Mouse (Mus musculus): Measurements from ENCODE around the gene Sik2. TPM values are rescaled to one million over a fixed set of nuclear protein-coding genes. Genes with fewer than 3 reads are reported as not detected.

Sik2 gene
- total RNA-seq, 2 experiments from 2014 or later: 25.6 to 37.5 TPM

DNA sequence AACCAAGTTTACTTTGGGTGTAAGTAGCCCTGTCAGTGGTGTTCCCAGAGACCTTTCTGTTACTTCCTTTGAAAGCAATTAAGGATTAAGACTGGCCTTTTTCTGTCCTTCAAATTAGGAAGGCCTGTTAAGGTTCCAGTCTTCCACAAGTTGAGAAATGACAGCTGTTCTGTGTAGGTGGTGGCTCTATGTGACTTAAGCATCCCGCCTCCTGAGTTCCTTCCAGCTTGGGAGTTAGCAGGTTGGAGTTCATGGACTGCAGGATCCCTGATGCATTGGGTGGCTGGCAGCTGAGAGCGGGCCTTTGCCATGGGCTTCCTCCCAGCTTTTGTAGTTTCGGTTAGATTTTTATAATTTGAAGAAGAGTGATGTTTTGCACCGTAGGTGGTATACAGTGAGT lies 133.4 kb downstream of the Sik2 start:
- DNase-seq: no peak
- intact Hi-C loops (cut with DNase I): no loop called here

DNA sequence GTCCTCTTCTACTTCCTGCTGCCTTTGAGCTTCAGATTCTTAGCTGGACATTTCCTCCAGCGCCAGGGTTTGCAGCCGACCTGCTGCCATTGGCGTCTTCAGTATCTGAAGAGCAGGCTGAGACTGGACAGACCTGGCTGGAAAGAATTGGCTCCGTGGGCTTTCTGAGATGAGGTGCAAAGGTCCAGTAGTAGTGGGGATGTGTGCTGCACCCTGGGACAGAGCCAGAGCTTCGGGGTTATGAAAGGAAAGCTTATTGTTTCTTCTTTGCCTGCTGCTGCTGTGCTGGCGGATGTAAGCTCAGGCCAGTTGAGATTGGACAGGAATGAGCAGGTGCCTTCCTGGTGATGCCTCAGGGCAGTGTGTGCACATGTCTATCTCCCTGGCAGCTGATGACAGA lies 134.8 kb downstream of the Sik2 start:
- DNase-seq: no peak
- intact Hi-C loops (cut with DNase I): no loop called here

DNA sequence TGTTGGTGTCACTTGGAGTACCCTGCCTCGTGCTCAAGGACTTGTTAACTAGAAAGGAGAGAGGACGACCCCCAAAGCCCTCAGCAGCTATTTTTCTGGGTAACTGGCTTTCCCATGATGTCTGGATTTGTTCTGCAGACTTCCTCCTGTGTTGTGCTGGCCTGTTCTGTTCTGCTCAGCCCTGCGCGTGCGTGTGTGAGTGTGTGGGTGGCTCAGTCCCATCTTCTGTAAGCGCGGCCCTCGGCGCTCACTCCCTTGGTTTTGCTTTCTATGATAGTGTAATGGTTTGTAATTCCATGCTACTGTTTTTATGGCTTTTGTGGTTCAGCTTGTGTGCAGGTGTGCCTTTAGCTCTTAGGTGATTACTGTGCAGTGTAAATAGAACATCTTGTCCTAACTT lies 135.7 kb downstream of the Sik2 start:
- DNase-seq: no peak
- intact Hi-C loops (cut with DNase I): no loop called here

DNA sequence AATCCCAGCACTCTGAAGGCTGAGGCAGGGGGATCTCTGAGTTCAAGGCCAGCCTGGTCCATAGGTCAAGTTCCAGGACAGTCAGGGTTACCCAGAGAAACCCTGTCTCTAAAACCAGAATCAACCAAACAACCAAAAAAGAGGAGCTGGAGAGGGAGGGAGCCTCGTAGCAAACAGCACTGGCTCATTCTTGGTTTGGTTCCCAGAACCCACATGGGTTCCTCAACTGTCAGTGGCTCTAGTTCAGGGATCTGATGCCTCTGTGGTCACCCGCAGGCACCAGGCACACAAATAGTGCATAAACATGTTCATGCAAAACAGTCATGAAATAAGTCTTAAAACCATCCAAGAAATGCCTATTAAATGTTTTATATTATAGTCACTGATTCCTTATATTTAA lies 140.7 kb downstream of the Sik2 start:
- DNase-seq: no peak
- intact Hi-C loops (cut with DNase I): no loop called here

DNA sequence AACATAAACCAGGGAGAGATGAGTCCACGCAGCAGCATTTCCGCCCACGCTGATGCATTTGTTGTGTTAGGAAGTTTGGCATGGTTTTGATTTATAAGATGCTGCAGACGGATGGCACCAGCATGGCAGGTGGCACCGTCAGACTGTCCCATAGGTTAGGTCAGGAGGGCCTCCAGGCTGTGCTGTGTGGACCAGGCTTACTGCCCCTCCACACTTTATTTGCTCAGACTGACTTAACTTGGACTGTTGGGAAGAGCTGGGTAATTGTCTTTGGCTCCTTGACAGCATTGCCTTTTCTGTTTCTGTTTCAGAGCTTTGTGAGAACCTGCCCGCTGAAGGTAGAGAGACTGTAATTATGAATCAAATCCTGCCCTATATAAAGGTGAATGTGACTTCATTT lies 141.9 kb downstream of the Sik2 start:
- intact Hi-C loops (cut with DNase I): no loop called here

DNA sequence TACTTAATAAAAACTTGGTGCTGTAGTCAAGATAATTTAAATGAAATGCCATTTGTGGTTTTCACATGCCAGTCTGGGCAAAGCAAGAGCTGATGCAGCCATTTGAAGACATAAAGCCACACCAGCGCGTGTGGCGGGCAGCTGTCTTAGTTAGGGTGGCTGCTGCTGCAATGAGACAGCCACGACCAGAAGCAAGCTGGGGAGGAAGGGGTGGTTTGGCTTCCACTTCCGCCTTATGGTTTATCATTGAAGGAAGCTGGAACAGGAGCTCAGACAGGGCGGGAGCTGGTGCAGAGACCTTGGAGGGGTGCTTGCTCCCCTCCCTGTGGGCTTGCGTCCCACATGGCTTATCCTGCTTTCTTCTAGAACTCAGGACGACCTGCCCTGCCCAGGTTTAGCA lies 143.1 kb downstream of the Sik2 start:
- intact Hi-C loops (cut with DNase I): no loop called here
- no peak for DNase-seq

More for the DNA sequence above, 141.9 kb downstream of the Sik2 start:
- no peak for DNase-seq

DNA sequence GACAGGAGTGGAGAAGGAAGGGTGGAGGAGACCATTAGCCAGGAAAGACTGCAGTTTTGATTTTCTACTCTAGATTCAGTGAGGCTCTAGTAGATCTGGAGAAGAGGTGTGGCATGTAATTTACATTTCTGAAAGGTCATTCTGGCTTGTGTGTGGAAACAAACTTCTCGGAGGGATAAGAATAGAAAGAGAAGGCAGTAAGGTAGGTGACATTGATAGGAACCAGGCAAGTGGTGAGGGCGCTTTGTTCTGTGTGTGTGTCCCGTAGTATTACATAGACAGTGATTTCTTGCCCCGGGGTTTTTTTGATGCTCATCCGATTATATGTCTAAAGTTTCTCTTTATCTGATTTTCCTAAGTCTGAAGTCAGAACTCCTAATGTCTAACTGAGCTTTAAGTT lies 144.0 kb downstream of the Sik2 start:
- DNase-seq: no peak
- intact Hi-C loops (cut with DNase I): no loop called here

DNA sequence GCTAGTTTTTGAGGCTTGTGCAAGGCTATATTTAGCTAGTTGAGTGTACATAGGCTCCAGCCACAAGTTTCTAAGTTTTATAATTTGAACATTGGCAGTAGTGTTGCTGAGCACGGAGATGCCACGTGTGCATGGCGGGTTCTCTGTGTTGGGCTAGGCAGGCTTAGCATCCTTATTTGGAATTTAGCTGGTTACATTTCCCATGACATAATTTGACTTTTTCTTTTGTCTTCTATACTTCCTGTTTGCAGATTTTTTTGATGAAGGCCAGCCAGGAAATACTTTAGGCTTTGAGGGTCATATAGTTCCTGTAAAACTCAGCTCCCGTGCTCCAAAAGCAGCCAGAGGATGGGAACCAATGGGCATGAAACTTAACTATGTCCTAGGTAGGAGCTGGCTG lies 145.0 kb downstream of the Sik2 start:
- no peak for DNase-seq
- intact Hi-C loops (cut with DNase I): no loop called here

DNA sequence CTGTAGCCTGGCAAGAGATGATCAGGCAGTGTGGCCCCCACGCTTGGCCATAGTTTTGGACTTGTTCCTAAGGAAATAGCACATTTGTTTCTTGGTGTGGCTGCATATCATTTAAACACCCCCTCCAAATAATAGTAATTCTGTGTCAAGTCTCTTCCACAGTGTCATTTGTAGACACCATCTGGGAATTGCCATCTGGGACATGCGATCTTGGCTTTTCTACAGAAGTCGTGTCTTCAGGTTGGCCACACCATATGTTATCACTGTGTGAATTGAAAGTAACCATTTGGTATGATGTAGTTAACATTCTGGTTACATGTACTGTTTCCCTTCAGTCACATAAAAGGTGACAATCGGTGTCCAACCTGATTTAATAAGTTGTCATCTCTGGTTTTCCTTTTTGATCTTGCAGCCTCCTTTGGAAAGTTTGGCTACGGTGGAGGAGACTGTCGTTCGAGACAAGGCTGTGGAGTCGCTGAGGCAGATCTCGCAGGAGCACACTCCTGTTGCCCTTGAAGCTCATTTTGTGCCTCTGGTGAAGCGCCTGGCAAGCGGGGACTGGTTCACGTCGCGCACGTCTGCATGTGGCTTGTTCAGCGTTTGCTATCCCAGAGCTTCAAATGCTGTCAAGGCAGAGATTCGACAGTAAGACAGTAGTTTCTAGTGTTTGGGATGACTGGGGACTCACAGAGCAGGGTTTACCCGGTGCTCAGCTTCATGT lies 147.6 kb downstream of the Sik2 start:
- no peak for DNase-seq
- intact Hi-C loops (cut with DNase I): no loop called here

DNA sequence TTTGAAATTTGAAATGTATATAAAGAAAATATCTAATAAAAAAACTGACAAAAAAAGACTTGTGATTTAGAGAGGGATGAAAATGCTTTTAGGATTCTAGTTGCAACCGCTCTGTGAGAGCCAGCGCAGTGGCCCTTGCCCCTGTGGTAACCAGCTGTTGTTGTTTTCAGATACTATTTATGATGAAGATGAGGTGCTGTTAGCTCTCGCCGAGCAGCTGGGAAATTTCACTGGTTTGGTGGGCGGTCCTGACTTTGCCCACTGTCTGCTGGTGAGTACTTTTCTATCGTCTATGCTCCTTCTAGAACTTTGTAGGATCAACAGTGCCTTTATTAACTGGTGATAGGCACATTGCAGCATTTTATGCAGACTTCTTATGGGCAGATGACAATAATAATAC lies 150.2 kb downstream of the Sik2 start:
- intact Hi-C loops (cut with DNase I): no loop called here

DNA sequence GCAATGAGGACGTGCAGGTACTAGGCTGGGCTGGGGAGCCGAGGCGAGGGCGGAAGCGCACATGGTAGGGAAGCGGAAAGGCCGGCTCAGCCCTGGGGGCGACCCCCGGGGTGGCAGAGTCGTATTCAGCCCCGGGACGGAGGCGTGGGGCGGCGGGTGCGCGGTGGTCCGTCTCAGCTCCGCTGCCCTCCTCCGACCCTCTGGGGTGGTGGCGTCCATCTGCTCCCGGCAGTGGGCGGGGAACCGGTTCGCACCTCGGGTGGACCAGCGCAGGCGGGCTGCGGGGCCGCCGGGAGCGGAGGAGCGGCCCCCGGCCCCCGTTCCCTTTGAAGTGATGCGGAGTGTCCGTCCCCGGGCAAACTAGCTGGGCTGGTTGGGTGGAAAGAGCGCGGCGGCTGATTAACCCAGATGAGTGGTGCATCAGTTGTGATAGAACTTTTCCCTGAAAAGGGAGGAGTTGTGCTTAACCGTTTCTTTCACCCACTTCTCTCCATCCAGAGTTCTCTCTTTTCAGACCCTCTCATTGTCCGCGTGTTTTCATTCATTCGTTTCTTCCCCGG lies 151.7 kb downstream of the Sik2 start:
- no peak for DNase-seq
- intact Hi-C loops (cut with DNase I): no loop called here

More for the DNA sequence above, 150.2 kb downstream of the Sik2 start:
- DNase-seq: no peak

DNA sequence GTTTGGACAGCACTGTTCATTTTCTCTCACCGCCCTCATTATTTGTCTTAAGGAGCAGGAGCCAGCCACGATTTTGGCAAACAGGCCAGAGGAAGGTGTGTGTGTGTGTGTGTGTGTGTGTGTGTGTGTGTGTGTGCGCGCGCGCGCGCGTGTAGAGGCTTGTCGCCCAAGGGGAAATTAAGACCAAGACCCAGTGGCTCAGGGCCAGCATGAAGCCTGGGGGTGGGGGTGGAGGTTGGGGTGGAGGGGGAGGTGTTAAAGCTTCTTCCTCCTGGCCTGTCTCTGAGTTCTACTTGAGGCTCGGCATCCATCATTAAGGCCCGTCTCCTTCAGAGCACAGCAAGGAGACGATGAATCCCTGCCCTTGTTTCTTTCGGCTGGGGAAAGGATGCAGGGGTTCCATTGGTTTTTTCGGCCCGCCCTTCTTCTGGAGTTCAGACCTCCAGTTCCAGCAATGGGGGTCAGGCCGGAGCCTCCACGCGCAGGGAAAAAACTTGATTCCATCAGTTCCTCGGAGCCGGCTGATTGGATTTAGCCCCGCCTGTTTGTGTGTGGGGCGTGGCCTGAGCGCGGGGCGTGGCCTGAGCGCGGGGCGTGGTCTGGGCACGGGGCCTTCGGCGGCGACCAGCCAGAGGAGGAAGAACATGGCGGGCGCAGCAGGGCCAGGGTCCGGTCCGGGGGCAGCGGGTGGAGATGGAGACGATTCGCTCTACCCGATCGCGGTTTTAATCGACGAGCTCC lies 152.4 kb downstream of the Sik2 start:
- peak; percentile 96 to 97 for DNase-seq
- intact Hi-C loops (cut with DNase I): no loop called here

DNA sequence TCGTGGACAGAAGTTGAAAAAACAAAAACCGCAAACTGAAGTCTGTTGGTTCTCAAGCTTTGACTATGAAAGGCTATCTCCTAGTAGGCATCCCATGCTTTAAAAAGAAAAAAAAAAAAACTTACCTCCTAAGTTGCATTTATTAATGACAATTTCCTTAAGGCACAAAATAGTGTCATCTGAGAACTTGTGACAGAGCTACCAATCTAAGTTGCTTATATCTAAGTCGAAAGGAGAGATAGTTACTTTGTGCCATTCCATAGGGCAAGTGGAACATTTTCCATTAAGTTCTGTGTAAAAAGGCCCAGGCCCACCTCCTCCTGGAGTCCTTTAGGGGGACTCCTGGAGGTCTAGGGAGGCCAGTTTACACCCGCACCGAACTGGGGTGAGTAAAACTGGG lies 153.1 kb downstream of the Sik2 start:
- intact Hi-C loops (cut with DNase I): no loop called here
- no peak for DNase-seq

DNA sequence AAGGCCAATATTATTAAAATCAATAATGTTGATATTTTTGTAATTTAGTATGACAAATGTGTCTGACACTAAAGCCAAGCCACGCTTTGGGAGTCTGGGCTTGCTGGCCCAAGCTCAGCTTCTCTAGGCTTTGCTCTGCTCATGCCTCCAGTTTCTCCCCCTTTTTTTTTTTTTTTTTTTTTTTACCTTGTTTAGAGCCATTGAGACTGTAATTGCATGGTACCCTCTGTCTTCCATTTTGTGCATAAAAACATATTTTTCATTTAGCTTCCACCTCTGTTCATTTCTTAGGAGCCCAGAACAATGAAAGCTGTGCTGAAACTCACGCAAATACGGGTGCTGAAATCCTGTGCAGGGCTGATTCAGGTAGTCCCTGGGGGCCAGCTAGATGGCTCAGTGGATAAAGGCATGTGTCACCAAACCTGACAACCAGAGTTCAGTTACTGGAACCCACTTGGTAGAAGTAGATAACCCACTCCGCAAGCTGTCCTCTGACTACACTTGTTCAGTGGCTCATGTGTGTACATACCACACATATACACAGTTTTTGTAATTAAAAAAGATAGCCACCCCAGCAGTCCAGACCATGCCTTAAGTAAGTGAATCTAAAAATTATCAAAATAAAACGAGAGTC lies 153.6 kb downstream of the Sik2 start:
- no peak for DNase-seq
- intact Hi-C loops (cut with DNase I): no loop called here

DNA sequence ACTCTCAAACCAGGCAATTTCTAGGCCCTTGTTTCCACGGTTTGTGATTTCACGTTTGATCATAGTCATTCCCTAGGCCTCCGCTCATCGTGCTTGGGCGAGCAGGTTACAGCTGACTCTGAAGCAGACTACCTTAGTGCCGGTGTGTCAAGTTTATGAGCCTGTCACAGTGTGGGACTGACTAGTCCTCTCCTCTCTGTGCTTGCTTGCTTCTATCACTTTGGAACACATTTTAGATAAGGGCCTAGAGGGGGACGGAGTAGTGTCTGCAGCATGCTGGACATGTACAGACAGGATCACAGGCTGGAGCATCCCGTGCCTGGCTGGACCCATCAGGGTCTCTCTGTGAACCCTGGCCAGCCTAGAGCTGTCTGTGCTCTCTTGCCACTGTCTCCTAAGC lies 154.5 kb downstream of the Sik2 start:
- intact Hi-C loops (cut with DNase I): no loop called here
- no peak for DNase-seq

DNA sequence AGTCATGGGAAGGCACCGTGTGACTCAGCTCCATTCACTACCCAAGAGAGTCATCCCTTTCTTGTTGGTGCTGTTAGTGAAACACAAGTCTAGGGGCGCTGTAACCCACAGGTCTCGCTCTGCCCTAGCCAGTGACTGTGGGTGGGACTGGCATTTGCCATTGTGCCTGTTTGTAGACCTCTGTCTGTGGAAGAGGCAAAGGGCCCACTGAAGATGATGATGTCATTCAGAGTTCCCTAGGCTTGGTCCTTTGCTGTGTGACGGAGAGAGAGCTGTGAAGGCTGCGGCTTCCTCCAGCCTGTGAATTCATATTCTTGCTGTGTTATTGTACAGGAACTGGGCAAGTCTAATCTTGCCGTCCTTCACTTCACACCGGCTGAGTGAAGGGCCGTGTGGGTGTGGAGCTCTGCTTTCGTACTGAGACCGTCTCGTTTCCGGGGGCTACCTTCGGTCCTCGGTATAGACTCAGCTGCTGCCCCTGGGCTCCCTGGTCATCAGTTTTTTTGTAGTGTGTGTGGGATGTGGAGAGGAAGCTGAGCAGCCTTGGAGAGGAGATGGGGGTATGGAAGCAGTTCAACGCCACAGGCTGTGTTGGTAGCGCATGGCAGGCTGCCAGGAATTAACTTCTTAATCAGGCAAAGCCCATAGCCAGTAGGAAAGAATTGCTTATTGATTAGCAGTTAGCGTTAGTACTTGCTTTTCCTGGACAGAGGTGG lies 156.1 kb downstream of the Sik2 start:
- DNase-seq: peak in 1 of 2 experiments; percentile 27
- intact Hi-C loops (cut with DNase I): no loop called here

DNA sequence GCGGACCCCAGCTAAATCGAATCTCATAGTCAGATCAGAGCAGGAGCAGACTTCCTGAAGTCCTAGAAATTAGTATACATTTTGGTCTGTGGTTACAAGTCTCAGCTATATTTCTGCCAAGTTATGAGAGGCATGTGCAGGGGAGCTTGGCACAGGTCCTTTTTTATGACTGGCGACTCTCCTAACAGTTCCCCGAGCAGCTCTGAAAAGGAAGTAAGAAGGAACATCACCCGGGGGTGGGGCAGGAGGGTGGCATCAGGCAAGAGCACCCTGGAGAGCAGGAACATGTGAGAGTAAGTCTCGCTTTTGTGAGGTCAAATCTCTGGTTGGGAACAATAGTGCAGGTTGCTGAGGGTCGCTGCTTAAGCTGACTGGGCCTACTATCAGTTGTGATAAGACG lies 158.2 kb downstream of the Sik2 start:
- DNase-seq: peak in 1 of 2 experiments; percentile 38
- intact Hi-C loops (cut with DNase I): loop anchor here (1.0 kb wide), 1 partner anchor 305 kb away; no protein-coding TSS in a partner anchor

DNA sequence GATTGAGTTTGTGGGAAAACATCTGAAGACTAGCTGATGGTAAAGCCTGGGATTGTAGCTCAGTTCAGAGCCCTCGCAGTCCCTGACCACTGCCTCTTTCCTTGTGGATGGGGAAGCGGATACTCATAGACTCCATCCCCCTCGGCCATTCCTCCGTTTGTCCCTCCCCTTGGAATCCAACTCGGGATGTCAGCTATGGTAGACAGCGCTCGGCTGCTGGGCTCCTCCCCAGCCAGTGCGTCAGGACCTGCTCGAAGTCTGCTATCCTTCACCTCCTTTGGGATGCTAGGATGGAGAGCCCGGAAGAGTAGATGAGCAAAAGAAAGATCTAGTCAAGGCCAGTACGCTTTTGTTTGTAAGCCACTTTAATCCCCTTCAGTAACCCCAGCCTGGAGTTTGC lies 158.6 kb downstream of the Sik2 start:
- peak in 1 of 2 experiments; percentile 37 for DNase-seq
- intact Hi-C loops (cut with DNase I): no loop called here

DNA sequence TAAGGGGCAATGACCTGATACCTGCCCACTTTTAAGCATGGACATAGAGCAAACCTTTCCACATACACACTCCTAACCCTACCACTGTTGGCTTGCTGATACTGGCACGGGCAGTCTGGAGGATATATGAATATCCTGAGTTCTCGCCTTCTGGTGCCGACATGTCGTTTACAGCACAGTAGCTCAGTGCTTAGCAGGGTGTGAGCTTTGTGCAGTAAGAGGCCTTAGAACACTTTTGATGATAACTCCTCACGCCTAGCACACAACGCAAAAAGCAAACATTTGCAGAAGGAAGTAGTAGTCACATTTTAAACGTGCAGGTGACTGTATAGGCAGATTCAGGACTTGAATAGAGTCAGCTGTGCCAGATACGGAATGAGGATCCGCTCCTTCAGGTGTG lies 159.1 kb downstream of the Sik2 start:
- intact Hi-C loops (cut with DNase I): loop anchor here (1.0 kb wide), 3 partner anchors 160 to 303 kb away; partner anchors contain the start of gene Sik2
- no peak for DNase-seq

DNA sequence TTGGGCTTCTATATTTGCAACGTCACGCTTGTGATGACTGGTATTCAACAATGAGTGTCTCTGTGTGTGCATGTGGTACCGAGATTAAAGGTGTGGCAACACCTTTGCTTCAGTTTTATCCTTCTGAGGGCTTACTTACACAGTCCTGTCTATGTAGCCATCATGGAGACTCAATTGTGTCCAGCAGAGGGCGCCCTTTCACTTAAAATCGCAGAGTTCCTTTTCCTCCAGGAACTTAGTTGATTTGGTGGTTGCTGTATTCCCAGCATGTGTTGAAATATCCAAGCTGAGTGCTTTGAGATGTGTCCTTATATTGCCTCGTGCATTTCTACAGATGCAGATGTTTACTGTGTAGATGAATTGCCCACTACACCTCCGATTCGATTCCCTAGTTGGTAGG lies 159.6 kb downstream of the Sik2 start:
- intact Hi-C loops (cut with DNase I): loop anchor here (1.0 kb wide), 3 partner anchors 160 to 303 kb away; partner anchors contain the start of gene Sik2

DNA sequence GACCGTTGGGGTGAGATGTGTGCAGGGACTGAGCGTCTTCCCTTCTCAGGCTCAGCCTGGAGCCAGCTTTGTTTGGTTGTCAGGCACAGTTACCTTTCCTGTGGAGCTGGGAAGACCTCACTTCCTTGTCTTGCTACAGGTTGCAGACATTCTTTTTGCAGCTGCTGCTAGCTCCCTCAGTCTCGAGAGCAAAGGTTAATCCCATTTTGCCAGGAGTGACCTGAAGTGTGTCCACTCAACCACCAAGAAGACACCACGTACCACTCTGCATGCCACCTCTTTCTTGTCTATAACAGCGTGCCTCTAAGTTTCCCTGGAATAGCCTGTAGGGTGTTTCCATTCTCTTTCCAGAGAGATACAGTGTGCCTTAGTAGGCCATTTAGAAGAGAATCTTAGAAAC lies 160.1 kb downstream of the Sik2 start:
- no peak for DNase-seq
- intact Hi-C loops (cut with DNase I): loop anchor here (1.0 kb wide), 3 partner anchors 160 to 303 kb away; partner anchors contain the start of gene Sik2

More for the DNA sequence above, 159.6 kb downstream of the Sik2 start:
- DNase-seq: peak; percentile 90 to 96
